Mouse (Mus musculus) stomach, embryonic 15.5 days (tissue): ENCODE measurements around the gene Phlpp2. TPM values are rescaled to one million over a fixed set of nuclear protein-coding genes. Genes with fewer than 3 reads are reported as not detected.
A peak's percentile ranks its signal among the peaks of the same experiment; 100 is the strongest.

Experiments
- ATAC-seq: fragments of 200-750 bp; cut with Nextera tagmentation; 2 replicates; pipeline ENCODE4 v1.8.0; 2017; ENCODE audit warnings: low read depth, moderate number of reproducible peaks, moderate TSS enrichment; ENCODE audit not compliant: insufficient read depth, low FRiP score
- H3K27ac ChIP-seq: fragments of 300-500 bp; sonication (generic); 2 replicates; pipeline ENCODE4 v1.5.1; 2015; ENCODE audit warnings: mild to moderate bottlenecking, inconsistent platforms
- H3K27me3 ChIP-seq: fragments of 300-500 bp; sonication (generic); replicated peaks from 2 replicates; pipeline ENCODE4 v1.6.1; 2015; ENCODE audit warnings: inconsistent platforms
- H3K36me3 ChIP-seq: fragments of 300-500 bp; sonication (generic); 2 replicates; pipeline ENCODE4 v1.6.1; 2015; ENCODE audit warnings: inconsistent platforms
- H3K4me1 ChIP-seq: fragments of 300-500 bp; sonication (generic); 2 replicates; pipeline ENCODE4 v1.6.1; 2015; ENCODE audit warnings: inconsistent platforms
- H3K4me2 ChIP-seq: fragments of 300-500 bp; sonication (generic); 2 replicates; pipeline ENCODE4 v1.6.1; 2015; ENCODE audit warnings: mild to moderate bottlenecking, inconsistent platforms
- H3K4me3 ChIP-seq: fragments of 300-500 bp; sonication (generic); replicated peaks from 2 replicates; pipeline ENCODE4 v1.5.1; 2015; ENCODE audit warnings: inconsistent platforms
- H3K9ac ChIP-seq: fragments of 300-500 bp; sonication (generic); 2 replicates; pipeline ENCODE4 v1.6.1; 2015; ENCODE audit warnings: inconsistent platforms
- H3K9me3 ChIP-seq: fragments of 300-500 bp; sonication (generic); 2 replicates; pipeline ENCODE4 v1.6.1; 2016; ENCODE audit warnings: inconsistent platforms
- WGBS: fragments of 180-500 bp; shearing (Covaris S2); methylation state at CpG from one replicate; pipeline ENCODE4 v1.1.7; 2015; 5-methylcytosine and 5-hydroxymethylcytosine counted together
- polyA plus RNA-seq: library from polyadenylated mRNA; unstranded; fragments of >200 nt; fragmentation: Nextera tagmentation; extraction: Ambion mirVana; gene quantifications from 2 replicates; pipeline ENCODE4 v1.2.1, GENCODE M21; 2015

The Phlpp2 gene
- polyA plus RNA-seq, 1 experiment from 2014 or later: 3.7 TPM

DNA sequence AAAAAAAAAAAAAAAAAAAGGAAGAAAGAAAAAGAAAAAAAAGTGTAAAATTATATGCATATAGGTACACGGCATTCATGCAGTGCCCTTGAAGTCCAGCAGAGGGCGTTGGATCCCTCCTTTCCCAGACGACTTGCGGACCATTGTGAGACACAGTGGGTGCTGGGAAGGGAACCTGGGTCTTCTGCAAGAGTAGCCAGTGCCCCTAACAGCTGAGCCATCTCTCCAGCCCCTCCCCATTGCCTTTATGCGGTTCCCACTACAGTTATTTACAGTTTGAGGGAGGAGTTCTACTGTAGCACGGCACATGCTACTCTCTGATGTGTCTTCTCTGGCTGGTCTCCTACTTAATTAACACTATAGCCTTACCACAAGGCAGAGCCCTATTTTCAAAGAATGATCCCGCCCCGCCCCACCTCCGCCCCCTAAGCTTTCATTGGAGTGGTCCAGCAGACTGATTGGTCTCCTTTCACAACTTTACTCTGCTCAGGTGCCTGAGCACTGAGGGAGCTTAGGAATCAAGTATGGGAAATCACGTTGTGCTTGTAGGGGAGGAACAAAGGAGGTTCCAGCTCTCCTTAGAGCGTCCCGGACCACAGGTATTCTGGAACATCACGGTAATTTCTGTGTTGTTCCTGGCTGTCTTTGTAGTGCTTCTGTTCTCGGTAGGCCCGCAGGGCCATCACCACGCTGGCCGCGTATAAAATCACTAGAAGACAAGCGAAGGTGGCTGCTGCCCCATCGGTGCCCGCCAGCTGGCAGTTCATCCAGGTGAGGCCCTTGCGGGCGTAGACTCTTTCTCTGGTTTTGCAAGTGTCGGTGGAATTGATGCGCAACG lies 79.3 kb downstream of the Phlpp2 start:
- Histone ChIP-seq H3K4me3 (peak overlapping the region; percentile 16), H3K4me1 (peaks cover 7% of the 10 kb centered on the region; the same call in 1 of the 2 replicates), H3K9me3 (no peaks in the 10 kb centered on the region), H3K4me2 (peak overlapping the region; percentile 46), H3K36me3 (no peaks in the 10 kb centered on the region), H3K27me3 (peaks cover 10% of the 10 kb centered on the region; the same call in 1 of the 2 replicates), H3K27ac (no peak overlapping the region), H3K9ac (no peak overlapping the region)
- 0 out of 2 replicates have a peak, but pooled peaks have one; percentile 32 for ATAC-seq
- WGBS: 5% methylated on average over 26 of the region's 26 CpGs

DNA sequence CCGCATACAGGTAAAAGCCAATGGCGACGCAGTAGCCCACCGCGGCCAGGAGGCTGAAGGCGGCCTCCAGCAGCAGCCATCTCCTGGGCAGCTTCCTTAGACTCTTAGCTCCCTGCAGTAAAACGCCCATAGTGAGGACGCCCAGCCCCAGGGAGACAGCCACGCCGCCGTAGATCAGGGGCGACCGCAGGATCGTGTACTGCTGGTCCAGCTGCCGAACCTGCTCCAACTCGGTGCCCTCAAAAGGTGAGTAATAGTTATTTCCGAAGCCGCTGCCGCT lies 79.9 kb downstream of the Phlpp2 start:
- peak overlapping the region; percentile 16 for H3K4me3 ChIP-seq
- 5% methylated on average over 19 of the region's 19 CpGs for WGBS
- H3K9ac ChIP-seq: no peak overlapping the region
- peaks cover 10% of the 10 kb centered on the region; the same call in 1 of the 2 replicates for H3K27me3 ChIP-seq
- no peak overlapping the region for H3K27ac ChIP-seq
- peak overlapping the region; percentile 46 for H3K4me2 ChIP-seq
- no peaks in the 10 kb centered on the region for H3K36me3 ChIP-seq
- no peaks in the 10 kb centered on the region for H3K9me3 ChIP-seq
- no peak for ATAC-seq
- peaks cover 7% of the 10 kb centered on the region; the same call in 1 of the 2 replicates for H3K4me1 ChIP-seq

DNA sequence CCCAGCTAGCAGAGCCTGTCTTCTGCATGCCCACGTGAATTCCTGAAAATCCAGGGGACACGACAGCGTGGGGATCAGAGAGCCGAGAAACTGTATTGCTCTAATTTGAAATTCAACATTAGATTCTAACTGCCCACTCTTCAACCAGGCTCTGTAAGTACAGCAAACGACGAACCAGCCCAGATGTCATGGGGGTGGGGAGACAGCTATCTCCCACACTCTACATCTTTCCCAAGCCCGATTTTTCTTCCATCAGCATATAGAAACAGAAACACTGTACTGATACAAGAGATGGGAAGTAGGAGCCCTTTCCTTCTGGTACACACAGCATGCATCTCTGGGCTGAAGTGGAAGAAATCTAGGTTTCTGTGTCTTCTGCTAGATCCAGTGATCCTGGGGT lies 83.8 kb downstream of the Phlpp2 start:
- Histone ChIP-seq H3K4me2 (no peak overlapping the region), H3K27ac (no peak overlapping the region), H3K36me3 (no peaks in the 10 kb centered on the region), H3K27me3 (0 out of 2 replicates have a peak, but pooled peaks cover 10% of the 10 kb centered on the region), H3K9me3 (no peaks in the 10 kb centered on the region), H3K4me1 (peaks cover 8% of the 10 kb centered on the region), H3K4me3 (no peak overlapping the region), H3K9ac (no peak overlapping the region)
- no peak for ATAC-seq
- WGBS: 66% methylated on average over 7 of the region's 7 CpGs

DNA sequence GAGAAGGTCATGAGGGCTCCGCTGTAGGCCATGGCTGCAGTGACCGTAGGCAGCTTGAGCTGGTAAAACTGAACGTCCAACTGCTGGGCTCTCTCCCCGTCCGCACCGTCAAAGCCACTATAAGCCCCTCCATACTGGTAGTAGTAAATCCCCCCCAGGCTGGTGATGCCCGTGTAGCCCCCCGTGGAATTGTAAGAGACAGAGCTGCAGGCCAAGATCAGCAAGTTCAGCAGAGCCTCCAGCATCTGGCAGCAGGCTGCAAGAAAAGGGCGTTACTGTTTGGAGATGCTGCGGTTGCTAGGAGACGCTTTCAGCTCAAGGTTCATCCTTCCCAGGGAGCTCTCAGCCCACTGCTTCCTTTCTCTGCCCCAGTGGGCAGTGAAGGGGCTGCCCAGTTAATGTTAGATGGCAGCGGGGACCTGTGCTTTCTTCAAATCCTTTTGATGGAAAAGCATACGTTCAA lies 86.2 kb downstream of the Phlpp2 start:
- H3K4me3 ChIP-seq: no peak overlapping the region
- H3K4me1 ChIP-seq: peaks cover 6% of the 10 kb centered on the region; the same call in 1 of the 2 replicates
- 55% methylated on average over 13 of the region's 13 CpGs for WGBS
- no peak for ATAC-seq
- H3K36me3 ChIP-seq: no peaks in the 10 kb centered on the region
- H3K27ac ChIP-seq: no peak overlapping the region
- H3K9me3 ChIP-seq: no peaks in the 10 kb centered on the region
- H3K9ac ChIP-seq: no peak overlapping the region
- 0 out of 2 replicates have a peak, but pooled peaks cover 3% of the 10 kb centered on the region for H3K27me3 ChIP-seq
- H3K4me2 ChIP-seq: no peak overlapping the region

DNA sequence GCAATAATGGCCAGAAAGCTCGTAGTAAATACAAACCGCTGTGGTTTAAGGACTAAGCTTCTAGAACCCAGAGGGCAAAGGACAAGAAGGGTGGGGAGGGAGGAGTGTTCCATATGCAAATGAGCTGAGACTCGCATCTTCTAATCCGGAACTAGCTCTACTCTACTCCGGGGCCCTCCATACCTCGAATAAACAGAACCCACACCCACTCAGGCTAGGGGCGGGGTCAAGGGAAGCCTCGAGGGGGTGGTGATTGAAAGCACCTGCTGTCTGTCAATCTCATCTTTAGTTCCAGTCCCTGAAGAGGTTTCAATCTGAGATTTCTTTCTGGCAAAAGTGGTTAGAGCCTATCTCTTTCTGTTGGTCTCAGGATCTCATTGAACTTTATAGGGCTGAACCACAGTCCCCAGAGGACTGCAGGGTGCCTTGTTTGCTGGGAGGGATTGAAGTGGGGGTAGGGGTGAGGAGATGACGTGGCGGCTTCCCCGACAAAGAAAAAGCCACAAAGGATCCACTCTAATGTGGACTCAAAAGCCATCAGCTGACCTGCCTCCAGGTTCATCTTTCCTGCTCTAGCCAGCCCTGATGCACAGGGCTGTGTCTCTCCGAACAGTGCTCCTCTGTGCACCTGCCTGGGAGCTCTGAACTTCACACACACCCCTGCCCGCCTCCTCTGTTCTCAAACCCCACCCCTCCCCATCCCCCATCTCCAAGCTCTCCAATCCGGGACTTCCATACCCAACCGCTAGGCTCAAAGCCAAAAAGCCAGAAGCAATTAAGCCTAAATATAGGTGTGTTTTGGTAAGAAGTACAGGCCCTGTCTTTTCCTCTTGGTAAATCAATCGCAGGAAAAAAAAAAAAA lies 89.1 kb downstream of the Phlpp2 start:
- Histone ChIP-seq H3K27ac (peak overlapping the region; percentile 35; the same call in 1 of the 2 replicates), H3K4me3 (no peak overlapping the region), H3K4me1 (peaks cover 18% of the 10 kb centered on the region; the same call in 1 of the 2 replicates), H3K9ac (no peak overlapping the region), H3K27me3 (peaks cover 9% of the 10 kb centered on the region), H3K9me3 (no peaks in the 10 kb centered on the region), H3K4me2 (peak overlapping the region; percentile 26), H3K36me3 (no peaks in the 10 kb centered on the region)
- 13% methylated on average over 16 of the region's 16 CpGs for WGBS
- peak; percentile 48; the same call in 1 of the 2 replicates for ATAC-seq

DNA sequence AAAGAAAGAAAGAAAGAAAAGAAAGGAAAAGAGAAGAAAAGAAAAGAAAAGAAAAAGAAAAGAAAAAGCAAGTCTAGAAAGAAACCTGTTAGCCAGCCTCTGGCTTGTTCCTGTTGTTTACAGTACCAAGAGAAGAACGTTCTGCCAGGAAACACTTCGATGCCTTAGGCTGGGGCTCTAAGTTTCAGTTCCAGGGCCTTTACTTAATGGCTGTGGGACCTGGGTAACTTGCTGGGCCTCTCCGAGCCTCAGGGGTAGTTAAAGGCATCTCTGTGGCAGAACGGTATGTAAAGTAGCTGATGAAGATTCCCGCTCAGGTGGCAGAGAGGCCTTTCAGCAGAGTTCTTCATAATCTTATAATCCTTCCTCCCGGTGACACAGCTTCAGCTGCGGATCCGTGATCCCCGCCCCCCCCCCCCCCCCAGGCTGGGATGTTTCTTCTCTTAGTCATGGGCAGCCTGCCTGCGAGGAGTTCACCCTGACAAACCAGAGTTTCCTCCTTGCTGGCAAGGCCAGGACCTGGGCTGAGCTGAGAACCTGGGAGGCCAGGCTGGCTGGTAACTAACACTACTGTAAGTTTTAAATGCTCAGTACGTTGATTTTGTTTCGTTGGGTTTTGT lies 89.8 kb downstream of the Phlpp2 start:
- peaks cover 18% of the 10 kb centered on the region; the same call in 1 of the 2 replicates for H3K4me1 ChIP-seq
- H3K27ac ChIP-seq: peak overlapping the region; percentile 49; the same call in 1 of the 2 replicates
- H3K36me3 ChIP-seq: no peaks in the 10 kb centered on the region
- WGBS: 26% methylated on average over 12 of the region's 12 CpGs
- 0 out of 2 replicates have a peak overlapping the region, but pooled peaks have one; percentile 12 for H3K4me2 ChIP-seq
- no peaks in the 10 kb centered on the region for H3K9me3 ChIP-seq
- H3K9ac ChIP-seq: no peak overlapping the region
- H3K4me3 ChIP-seq: no peak overlapping the region
- H3K27me3 ChIP-seq: peaks cover 17% of the 10 kb centered on the region
- ATAC-seq: no peak

DNA sequence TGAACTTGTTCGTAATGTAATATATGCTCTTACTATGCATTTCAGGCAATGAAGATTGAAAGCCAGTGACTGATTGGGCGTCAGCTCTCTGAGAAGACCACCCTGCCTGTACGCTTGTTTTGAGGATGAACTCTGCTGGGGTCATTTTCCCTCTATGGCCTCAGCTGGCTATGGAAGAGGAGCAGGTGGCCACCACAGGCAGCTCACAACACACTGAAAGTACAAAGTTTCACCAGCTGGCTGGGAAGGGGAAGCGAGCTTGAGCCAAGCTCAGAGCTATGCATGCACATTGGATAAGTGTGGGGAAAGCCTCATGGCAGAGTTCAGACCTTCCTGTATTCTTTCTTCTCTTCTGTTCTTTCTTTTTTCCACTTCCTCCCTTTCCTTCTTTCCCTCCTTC lies 90.8 kb downstream of the Phlpp2 start:
- no peak overlapping the region for H3K4me3 ChIP-seq
- no peak for ATAC-seq
- H3K4me1 ChIP-seq: peaks cover 18% of the 10 kb centered on the region; the same call in 1 of the 2 replicates
- peaks cover 17% of the 10 kb centered on the region for H3K27me3 ChIP-seq
- 0 out of 2 replicates have a peak overlapping the region, but pooled peaks have one; percentile 9 for H3K27ac ChIP-seq
- no peaks in the 10 kb centered on the region for H3K9me3 ChIP-seq
- no peak overlapping the region for H3K9ac ChIP-seq
- no peak overlapping the region for H3K4me2 ChIP-seq
- 69% methylated on average over 4 of the region's 4 CpGs for WGBS
- H3K36me3 ChIP-seq: no peaks in the 10 kb centered on the region

DNA sequence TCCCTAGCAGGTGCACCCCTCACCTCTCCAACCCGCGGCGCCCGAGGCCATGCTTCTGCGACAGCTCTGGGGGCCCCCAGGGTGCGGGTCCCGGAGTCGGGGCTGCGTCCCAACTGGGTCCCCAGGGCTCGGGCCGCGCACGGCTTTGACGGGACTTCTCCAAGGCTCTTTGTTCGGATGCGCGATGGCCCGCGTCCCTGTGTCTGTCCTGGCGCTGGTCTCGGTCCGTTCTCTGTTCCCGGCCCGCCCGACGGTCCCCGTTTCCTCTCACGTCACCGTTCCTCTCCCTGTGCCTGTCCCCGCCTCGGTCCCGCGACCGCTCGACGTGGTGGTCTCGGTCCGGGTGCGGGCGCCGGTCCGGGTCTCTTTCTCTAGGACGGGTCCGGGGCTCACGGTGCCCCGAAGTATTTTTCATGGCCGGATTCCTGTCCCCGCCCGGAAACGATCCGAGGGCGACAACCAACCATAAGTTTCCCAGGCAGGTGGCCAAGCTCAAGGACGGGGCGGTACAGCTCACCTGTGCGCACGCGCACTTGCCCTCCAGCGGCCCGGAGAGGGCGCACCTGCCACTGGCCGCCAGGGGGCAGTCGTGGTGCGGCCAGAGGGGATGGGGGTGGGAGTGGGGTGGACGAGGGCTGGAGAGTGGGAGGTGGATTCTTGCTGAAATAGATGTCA lies 93.5 kb downstream of the Phlpp2 start, which contains the start of gene Marveld3:
TSS of gene Marveld3 (minus strand) at position 511 of the 675 bp plus-strand sequence.
- ATAC-seq: 0 out of 2 replicates have a peak, but pooled peaks have one; percentile 61
- WGBS: 3% methylated on average over 64 of the region's 64 CpGs
- Histone ChIP-seq H3K36me3 (no peaks in the 10 kb centered on the region), H3K4me2 (peak within 1 kb of the TSS; percentile 75), H3K4me3 (peak within 1 kb of the TSS; percentile 49), H3K4me1 (peaks cover 18% of the 10 kb centered on the region; the same call in 1 of the 2 replicates), H3K9me3 (no peaks in the 10 kb centered on the region), H3K27me3 (peaks cover 17% of the 10 kb centered on the region), H3K27ac (no peak within 1 kb of the TSS), H3K9ac (no peak within 1 kb of the TSS)

DNA sequence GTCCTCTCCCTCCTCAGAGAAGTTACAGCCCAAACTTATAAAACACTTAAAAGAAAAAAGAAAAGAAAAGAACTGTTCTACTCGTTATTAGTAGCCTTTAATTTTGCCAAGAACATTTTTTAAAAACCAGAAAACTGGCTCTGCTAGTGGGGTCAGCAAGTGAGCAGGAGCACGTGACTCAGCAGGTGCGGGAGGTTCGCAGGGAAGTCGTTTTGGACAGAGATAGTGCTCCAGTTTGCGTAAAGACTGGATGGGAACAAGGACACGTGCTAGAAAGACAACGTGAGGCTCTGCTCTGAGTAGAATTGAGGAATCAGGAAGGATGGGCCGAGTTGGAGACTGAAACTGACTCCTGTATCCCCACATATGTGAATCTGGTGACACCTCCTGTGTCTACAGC lies 94.6 kb downstream of the Phlpp2 start:
- Histone ChIP-seq H3K4me3 (no peak overlapping the region), H3K4me1 (peaks cover 11% of the 10 kb centered on the region; the same call in 1 of the 2 replicates), H3K4me2 (no peak overlapping the region), H3K9ac (no peak overlapping the region), H3K9me3 (no peaks in the 10 kb centered on the region), H3K27me3 (peaks cover 17% of the 10 kb centered on the region), H3K27ac (no peak overlapping the region), H3K36me3 (no peaks in the 10 kb centered on the region)
- WGBS: 62% methylated on average over 9 of the region's 9 CpGs
- ATAC-seq: no peak

DNA sequence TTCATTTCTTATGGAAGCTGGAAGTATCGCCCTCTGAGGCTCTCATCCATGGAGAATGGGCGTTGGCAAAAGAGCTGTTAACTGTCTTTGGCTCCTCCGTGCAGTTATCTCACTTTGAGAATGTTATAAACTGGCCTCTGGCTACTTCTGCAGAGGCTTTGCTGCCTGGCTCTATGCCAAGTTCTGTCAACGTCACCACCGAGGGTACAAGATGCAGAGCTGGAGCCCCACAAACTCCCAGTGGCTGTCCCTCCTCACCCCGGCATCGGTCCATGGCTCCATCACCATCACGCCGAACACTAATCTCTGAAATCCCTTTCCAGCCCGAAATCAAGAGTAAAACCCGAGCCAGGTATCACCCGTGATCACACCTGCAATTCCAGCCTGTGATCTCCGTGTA lies 95.1 kb downstream of the Phlpp2 start:
- no peaks in the 10 kb centered on the region for H3K36me3 ChIP-seq
- H3K9me3 ChIP-seq: no peaks in the 10 kb centered on the region
- H3K4me2 ChIP-seq: no peak overlapping the region
- H3K27ac ChIP-seq: no peak overlapping the region
- peaks cover 17% of the 10 kb centered on the region for H3K27me3 ChIP-seq
- no peak overlapping the region for H3K4me3 ChIP-seq
- H3K9ac ChIP-seq: no peak overlapping the region
- no peak for ATAC-seq
- H3K4me1 ChIP-seq: peaks cover 11% of the 10 kb centered on the region; the same call in 1 of the 2 replicates
- WGBS: 65% methylated on average over 13 of the region's 13 CpGs

DNA sequence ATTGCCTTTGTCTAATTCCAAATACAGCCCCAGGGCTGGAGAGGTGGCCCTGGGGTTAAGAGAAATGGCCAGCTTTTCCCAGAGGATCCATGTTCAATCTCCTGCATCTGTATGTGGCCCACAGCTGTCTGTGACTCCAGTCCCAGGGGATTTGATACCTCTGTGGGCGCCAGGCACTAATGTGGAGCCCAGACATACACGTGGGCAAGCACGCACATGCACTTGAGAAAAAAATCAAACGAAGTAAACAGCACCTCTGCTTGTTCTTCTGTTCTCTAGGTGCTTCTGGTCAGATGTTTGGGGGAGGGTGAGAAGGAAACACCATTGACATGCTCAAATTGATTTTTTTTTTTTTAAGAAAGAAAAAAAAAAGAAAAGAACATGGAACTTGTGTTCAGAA lies 95.8 kb downstream of the Phlpp2 start:
- Histone ChIP-seq H3K4me3 (no peak overlapping the region), H3K4me1 (peaks cover 11% of the 10 kb centered on the region; the same call in 1 of the 2 replicates), H3K27ac (no peak overlapping the region), H3K27me3 (peaks cover 22% of the 10 kb centered on the region), H3K9ac (no peak overlapping the region), H3K36me3 (no peaks in the 10 kb centered on the region), H3K4me2 (no peak overlapping the region), H3K9me3 (no peaks in the 10 kb centered on the region)
- WGBS: 61% methylated on average over 4 of the region's 4 CpGs
- ATAC-seq: no peak
